Mouse (Mus musculus): ENCODE results near the gene Slc38a1. TPM values are rescaled to one million over a fixed set of nuclear protein-coding genes. Genes with fewer than 3 reads are reported as not detected.

The Slc38a1 gene
- polyA plus RNA-seq, 1 experiment from 2014 or later, result 67.8 TPM

- no peak overlapping the region for H3K4me3 ChIP-seq
- H3K27me3 ChIP-seq, result no peaks in the 10 kb centered on the region
- ATAC-seq (replicated peaks; ENCODE audit: insufficient number of reproducible peaks, insufficient read depth, low FRiP score, low read depth), result no peak
- H3K4me2 ChIP-seq, result no peak overlapping the region
- H3K9me3 ChIP-seq (replicated peaks), result no peaks in the 10 kb centered on the region
- H3K9ac ChIP-seq, result no peak overlapping the region
- WGBS, result 66% methylated on average over 10 of the region's 10 CpGs
- peaks cover 32% of the 10 kb centered on the region for H3K36me3 ChIP-seq
- peaks cover 28% of the 10 kb centered on the region for H3K4me1 ChIP-seq (replicated peaks)
- peak overlapping the region; percentile 58 for H3K27ac ChIP-seq
These were observed 50.8 kb downstream of the Slc38a1 start for GRCm38 (mm10) chr15:96591876-96592417.

- H3K9ac ChIP-seq, result no peak overlapping the region
These were observed 53.6 kb downstream of the Slc38a1 start for GRCm38 (mm10) chr15:96588996-96589657.

GRCm38 (mm10) chr15:96587998-96588397, 54.7 kb downstream of the Slc38a1 start:
- Histone ChIP-seq H3K4me1 (replicated peaks) (peaks cover 13% of the 10 kb centered on the region), H3K27me3 (no peaks in the 10 kb centered on the region), H3K9ac (no peak overlapping the region), H3K36me3 (peaks cover 66% of the 10 kb centered on the region), H3K4me3 (no peak overlapping the region), H3K27ac (no peak overlapping the region), H3K4me2 (no peak overlapping the region), H3K9me3 (replicated peaks) (no peaks in the 10 kb centered on the region)
- ATAC-seq (replicated peaks; ENCODE audit: insufficient number of reproducible peaks, insufficient read depth, low FRiP score, low read depth), result no peak
- 89% methylated on average over 8 of the region's 8 CpGs for WGBS

More at GRCm38 (mm10) chr15:96588996-96589657, 53.6 kb downstream of the Slc38a1 start:
- H3K27me3 ChIP-seq, result no peaks in the 10 kb centered on the region
- 91% methylated on average over 9 of the region's 9 CpGs for WGBS
- H3K9me3 ChIP-seq (replicated peaks), result no peaks in the 10 kb centered on the region
- H3K4me2 ChIP-seq, result no peak overlapping the region
- H3K27ac ChIP-seq, result no peak overlapping the region
- H3K4me1 ChIP-seq (replicated peaks), result peaks cover 23% of the 10 kb centered on the region
- no peak for ATAC-seq (replicated peaks; ENCODE audit: insufficient number of reproducible peaks, insufficient read depth, low FRiP score, low read depth)
- no peak overlapping the region for H3K4me3 ChIP-seq
- peaks cover 55% of the 10 kb centered on the region for H3K36me3 ChIP-seq

GRCm38 (mm10) chr15:96583371-96584008, 59.2 kb downstream of the Slc38a1 start:
- Histone ChIP-seq H3K4me2 (no peak overlapping the region), H3K27me3 (no peaks in the 10 kb centered on the region), H3K36me3 (peaks cover 71% of the 10 kb centered on the region), H3K27ac (no peak overlapping the region), H3K9me3 (replicated peaks) (no peaks in the 10 kb centered on the region), H3K9ac (no peak overlapping the region), H3K4me3 (no peak overlapping the region), H3K4me1 (replicated peaks) (no peaks in the 10 kb centered on the region)
- ATAC-seq (replicated peaks; ENCODE audit: insufficient number of reproducible peaks, insufficient read depth, low FRiP score, low read depth), result no peak
- 85% methylated on average over 15 of the region's 15 CpGs for WGBS

- no peaks in the 10 kb centered on the region for H3K9me3 ChIP-seq (replicated peaks)
- no peak overlapping the region for H3K4me2 ChIP-seq
- no peak for ATAC-seq (replicated peaks; ENCODE audit: insufficient number of reproducible peaks, insufficient read depth, low FRiP score, low read depth)
- H3K27ac ChIP-seq, result no peak overlapping the region
- H3K27me3 ChIP-seq, result no peaks in the 10 kb centered on the region
- peaks cover 54% of the 10 kb centered on the region for H3K36me3 ChIP-seq
- no peak overlapping the region for H3K9ac ChIP-seq
- H3K4me3 ChIP-seq, result no peak overlapping the region
- 93% methylated on average over 5 of the region's 5 CpGs for WGBS
- no peaks in the 10 kb centered on the region for H3K4me1 ChIP-seq (replicated peaks)
These were observed 65.7 kb downstream of the Slc38a1 start for GRCm38 (mm10) chr15:96576998-96577397.

GRCm38 (mm10) chr15:96568983-96569363, 73.7 kb downstream of the Slc38a1 start:
- no peak overlapping the region for H3K27ac ChIP-seq
- H3K9me3 ChIP-seq (replicated peaks), result no peaks in the 10 kb centered on the region
- no peak for ATAC-seq (replicated peaks; ENCODE audit: insufficient number of reproducible peaks, insufficient read depth, low FRiP score, low read depth)
- H3K9ac ChIP-seq, result no peak overlapping the region
- H3K4me2 ChIP-seq, result no peak overlapping the region
- H3K36me3 ChIP-seq, result 0 out of 2 replicates have a peak, but pooled peaks cover 2% of the 10 kb centered on the region
- H3K4me1 ChIP-seq (replicated peaks), result peaks cover 19% of the 10 kb centered on the region
- 56% methylated on average over 2 of the region's 2 CpGs for WGBS
- H3K27me3 ChIP-seq, result no peaks in the 10 kb centered on the region
- no peak overlapping the region for H3K4me3 ChIP-seq

- Histone ChIP-seq H3K9me3 (replicated peaks) (no peaks in the 10 kb centered on the region), H3K27ac (peak overlapping the region; percentile 49), H3K9ac (no peak overlapping the region), H3K27me3 (no peaks in the 10 kb centered on the region), H3K36me3 (no peaks in the 10 kb centered on the region), H3K4me2 (no peak overlapping the region), H3K4me3 (no peak overlapping the region), H3K4me1 (replicated peaks) (peaks cover 19% of the 10 kb centered on the region)
- 50% methylated on average over 13 of the region's 13 CpGs for WGBS
- 0 out of 2 replicates have a peak, but pooled peaks have one; percentile 45 for ATAC-seq (replicated peaks; ENCODE audit: insufficient number of reproducible peaks, insufficient read depth, low FRiP score, low read depth)
These were observed 74.3 kb downstream of the Slc38a1 start for GRCm38 (mm10) chr15:96568271-96568982.

- 9% methylated on average over 14 of the region's 14 CpGs for WGBS
- H3K27me3 ChIP-seq, result no peaks in the 10 kb centered on the region
- peaks cover 19% of the 10 kb centered on the region for H3K4me1 ChIP-seq (replicated peaks)
- peak overlapping the region; percentile 44 for H3K4me3 ChIP-seq
- no peaks in the 10 kb centered on the region for H3K36me3 ChIP-seq
- H3K9me3 ChIP-seq (replicated peaks), result no peaks in the 10 kb centered on the region
- peak; percentile 51; the same call in 1 of the 2 replicates for ATAC-seq (replicated peaks; ENCODE audit: insufficient number of reproducible peaks, insufficient read depth, low FRiP score, low read depth)
- H3K9ac ChIP-seq, result no peak overlapping the region
- H3K27ac ChIP-seq, result no peak overlapping the region
- H3K4me2 ChIP-seq, result peak overlapping the region; percentile 61
These were observed 75.9 kb downstream of the Slc38a1 start for GRCm38 (mm10) chr15:96566850-96567271.

- no peak overlapping the region for H3K4me3 ChIP-seq
- ATAC-seq (replicated peaks; ENCODE audit: insufficient number of reproducible peaks, insufficient read depth, low FRiP score, low read depth), result no peak
- H3K9me3 ChIP-seq (replicated peaks), result no peaks in the 10 kb centered on the region
- no peak overlapping the region for H3K9ac ChIP-seq
- peaks cover 19% of the 10 kb centered on the region for H3K4me1 ChIP-seq (replicated peaks)
- H3K27me3 ChIP-seq, result no peaks in the 10 kb centered on the region
- H3K27ac ChIP-seq, result no peak overlapping the region
- H3K36me3 ChIP-seq, result no peaks in the 10 kb centered on the region
- no peak overlapping the region for H3K4me2 ChIP-seq
- 64% methylated on average over 1 of the region's 1 CpGs for WGBS
These were observed 78.9 kb downstream of the Slc38a1 start for GRCm38 (mm10) chr15:96563852-96564251.

- peaks cover 10% of the 10 kb centered on the region; the same call in 1 of the 2 replicates for H3K4me1 ChIP-seq (replicated peaks)
- no peak overlapping the region for H3K4me3 ChIP-seq
- no peak overlapping the region for H3K9ac ChIP-seq
- no peaks in the 10 kb centered on the region for H3K36me3 ChIP-seq
- no peaks in the 10 kb centered on the region for H3K27me3 ChIP-seq
- H3K9me3 ChIP-seq (replicated peaks), result no peaks in the 10 kb centered on the region
- no peak overlapping the region for H3K4me2 ChIP-seq
- no peak overlapping the region for H3K27ac ChIP-seq
- no peak for ATAC-seq (replicated peaks; ENCODE audit: insufficient number of reproducible peaks, insufficient read depth, low FRiP score, low read depth)
- 89% methylated on average over 5 of the region's 5 CpGs for WGBS
These were observed 80.2 kb downstream of the Slc38a1 start for GRCm38 (mm10) chr15:96562521-96562920.

- no peaks in the 10 kb centered on the region for H3K27me3 ChIP-seq
- no peaks in the 10 kb centered on the region for H3K36me3 ChIP-seq
- H3K4me1 ChIP-seq (replicated peaks), result no peaks in the 10 kb centered on the region
- H3K9me3 ChIP-seq (replicated peaks), result no peaks in the 10 kb centered on the region
- H3K9ac ChIP-seq, result no peak overlapping the region
- ATAC-seq (replicated peaks; ENCODE audit: insufficient number of reproducible peaks, insufficient read depth, low FRiP score, low read depth), result no peak
- WGBS, result 88% methylated on average over 14 of the region's 14 CpGs
- H3K4me2 ChIP-seq, result no peak overlapping the region
- no peak overlapping the region for H3K27ac ChIP-seq
- no peak overlapping the region for H3K4me3 ChIP-seq
These were observed 82.0 kb downstream of the Slc38a1 start for GRCm38 (mm10) chr15:96560576-96561298.

Data from heart, embryonic 15.5 days (tissue).